Mouse (Mus musculus): ENCODE data around the gene Slc2a1.

The Slc2a1 gene

GRCm38 (mm10) chr4:119129096-119129495, 20.6 kb downstream of the Slc2a1 start:
- no peak for DNase-seq (ENCODE audit: low spot score in 2 of 2)

GRCm38 (mm10) chr4:119131189-119131910, 22.8 kb downstream of the Slc2a1 start:
- DNase-seq (ENCODE audit: low spot score in 2 of 2): no peak

GRCm38 (mm10) chr4:119133306-119133705, 24.8 kb downstream of the Slc2a1 start:
- no peak for DNase-seq (ENCODE audit: low spot score in 2 of 2)

- no peak for DNase-seq (ENCODE audit: low spot score in 2 of 2)
These were observed 25.3 kb downstream of the Slc2a1 start for GRCm38 (mm10) chr4:119133860-119134259.

GRCm38 (mm10) chr4:119137313-119137712, 28.8 kb downstream of the Slc2a1 start:
- DNase-seq (ENCODE audit: low spot score in 2 of 2): no peak

- peak; percentile 58 to 62 for DNase-seq (ENCODE audit: low spot score in 2 of 2)
These were observed 29.7 kb downstream of the Slc2a1 start for GRCm38 (mm10) chr4:119138171-119138570.

- no peak for DNase-seq (ENCODE audit: low spot score in 2 of 2)
These were observed 30.3 kb downstream of the Slc2a1 start for GRCm38 (mm10) chr4:119138776-119139175.

GRCm38 (mm10) chr4:119140126-119140525, 31.6 kb downstream of the Slc2a1 start:
- peak in 1 of 2 experiments; percentile 10 for DNase-seq (ENCODE audit: low spot score in 2 of 2)

GRCm38 (mm10) chr4:119141191-119141590, 32.7 kb downstream of the Slc2a1 start:
- no peak for DNase-seq (ENCODE audit: low spot score in 2 of 2)

GRCm38 (mm10) chr4:119142230-119142871, 33.8 kb downstream of the Slc2a1 start:
- DNase-seq (ENCODE audit: low spot score in 2 of 2): peak; percentile 63 to 64

- no peak for DNase-seq (ENCODE audit: low spot score in 2 of 2)
These were observed 38.3 kb downstream of the Slc2a1 start for GRCm38 (mm10) chr4:119146816-119147215.

GRCm38 (mm10) chr4:119147347-119147746, 38.8 kb downstream of the Slc2a1 start:
- DNase-seq (ENCODE audit: low spot score in 2 of 2): no peak

- no peak for DNase-seq (ENCODE audit: low spot score in 2 of 2)
These were observed 40.2 kb downstream of the Slc2a1 start for GRCm38 (mm10) chr4:119148741-119149140.

GRCm38 (mm10) chr4:119157186-119157585, 48.7 kb downstream of the Slc2a1 start:
- peak in 1 of 2 experiments; percentile 62 for DNase-seq (ENCODE audit: low spot score in 2 of 2)

- no peak for DNase-seq (ENCODE audit: low spot score in 2 of 2)
These were observed 49.4 kb downstream of the Slc2a1 start for GRCm38 (mm10) chr4:119157891-119158290.

- DNase-seq (ENCODE audit: low spot score in 2 of 2): no peak
These were observed 52.8 kb downstream of the Slc2a1 start for GRCm38 (mm10) chr4:119161358-119161757.

GRCm38 (mm10) chr4:119162990-119163389, 54.5 kb downstream of the Slc2a1 start:
- DNase-seq (ENCODE audit: low spot score in 2 of 2): no peak

GRCm38 (mm10) chr4:119165916-119166315, 57.4 kb downstream of the Slc2a1 start:
- DNase-seq (ENCODE audit: low spot score in 2 of 2): no peak

GRCm38 (mm10) chr4:119167068-119167467, 58.6 kb downstream of the Slc2a1 start:
- no peak for DNase-seq (ENCODE audit: low spot score in 2 of 2)

- DNase-seq (ENCODE audit: low spot score in 2 of 2): peak; percentile 77 to 85
These were observed 59.2 kb downstream of the Slc2a1 start for GRCm38 (mm10) chr4:119167663-119168062.

GRCm38 (mm10) chr4:119172919-119173650, 64.6 kb downstream of the Slc2a1 start:
- DNase-seq (ENCODE audit: low spot score in 2 of 2): no peak

GRCm38 (mm10) chr4:119173851-119174453, 65.4 kb downstream of the Slc2a1 start, which contains the start of gene Zfp691:
Gene Zfp691 (minus strand): TSS chr4:119174195.
- peak; percentile 83 to 93 for DNase-seq (ENCODE audit: low spot score in 2 of 2)
